Mouse (Mus musculus) stomach, embryonic 15.5 days (tissue): ENCODE results near the gene Tubg2. TPM values are rescaled to one million over a fixed set of nuclear protein-coding genes. Genes with fewer than 3 reads are reported as not detected.

Experiments used
- ATAC-seq: fragments of 200-750 bp; cut with Nextera tagmentation; 2 replicates; pipeline ENCODE4 v1.8.0; 2017; ENCODE audit warnings: low read depth, moderate number of reproducible peaks, moderate TSS enrichment; ENCODE audit not compliant: insufficient read depth, low FRiP score
- H3K27ac ChIP-seq: fragments of 300-500 bp; sonication (generic); 2 replicates; pipeline ENCODE4 v1.5.1; 2015; ENCODE audit warnings: mild to moderate bottlenecking, inconsistent platforms
- H3K27me3 ChIP-seq: fragments of 300-500 bp; sonication (generic); replicated peaks from 2 replicates; pipeline ENCODE4 v1.6.1; 2015; ENCODE audit warnings: inconsistent platforms
- H3K36me3 ChIP-seq: fragments of 300-500 bp; sonication (generic); 2 replicates; pipeline ENCODE4 v1.6.1; 2015; ENCODE audit warnings: inconsistent platforms
- H3K4me1 ChIP-seq: fragments of 300-500 bp; sonication (generic); 2 replicates; pipeline ENCODE4 v1.6.1; 2015; ENCODE audit warnings: inconsistent platforms
- H3K4me2 ChIP-seq: fragments of 300-500 bp; sonication (generic); 2 replicates; pipeline ENCODE4 v1.6.1; 2015; ENCODE audit warnings: mild to moderate bottlenecking, inconsistent platforms
- H3K4me3 ChIP-seq: fragments of 300-500 bp; sonication (generic); replicated peaks from 2 replicates; pipeline ENCODE4 v1.5.1; 2015; ENCODE audit warnings: inconsistent platforms
- H3K9ac ChIP-seq: fragments of 300-500 bp; sonication (generic); 2 replicates; pipeline ENCODE4 v1.6.1; 2015; ENCODE audit warnings: inconsistent platforms
- H3K9me3 ChIP-seq: fragments of 300-500 bp; sonication (generic); 2 replicates; pipeline ENCODE4 v1.6.1; 2016; ENCODE audit warnings: inconsistent platforms
- WGBS: fragments of 180-500 bp; shearing (Covaris S2); methylation state at CpG from one replicate; pipeline ENCODE4 v1.1.7; 2015; 5-methylcytosine and 5-hydroxymethylcytosine counted together
- microRNA-seq: library from miRNA; unstranded; fragments of <30 nt; microRNA quantifications from one replicate; pipeline ENCODE4, GENCODE M21; 2016
- polyA plus RNA-seq: library from polyadenylated mRNA; unstranded; fragments of >200 nt; fragmentation: Nextera tagmentation; extraction: Ambion mirVana; gene quantifications from 2 replicates; pipeline ENCODE4 v1.2.1, GENCODE M21; 2015

Tubg2 gene
- polyA plus RNA-seq, 1 experiment from 2014 or later, result 3.8 TPM

DNA sequence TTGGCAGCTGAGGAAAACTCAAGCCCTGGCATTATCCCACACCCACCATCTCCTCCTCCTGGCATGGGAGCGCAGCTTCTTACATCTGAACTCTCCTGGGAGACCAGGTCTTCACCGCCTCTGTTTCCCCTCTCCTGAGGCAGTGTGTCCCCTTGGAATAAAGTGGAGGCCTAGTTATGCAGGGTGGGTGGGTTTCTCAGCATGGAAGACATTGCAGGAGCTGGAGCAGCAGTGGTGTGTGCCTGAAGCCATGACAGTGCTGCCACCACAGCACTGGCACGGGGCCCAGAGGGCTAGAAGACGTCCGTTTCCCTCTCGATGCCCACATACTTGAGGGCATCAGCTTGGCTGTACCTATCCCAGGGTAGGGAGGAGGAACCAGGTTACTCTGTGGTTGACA is 36.9 kb downstream of the Tubg2 start:
- no peak overlapping the region for H3K27ac ChIP-seq
- H3K36me3 ChIP-seq, result peaks cover 17% of the 10 kb centered on the region; the same call in 1 of the 2 replicates
- 88% methylated on average over 6 of the region's 6 CpGs for WGBS
- no peaks in the 10 kb centered on the region for H3K27me3 ChIP-seq
- no peak for ATAC-seq
- no peak overlapping the region for H3K9ac ChIP-seq
- no peak overlapping the region for H3K4me2 ChIP-seq
- H3K9me3 ChIP-seq, result no peaks in the 10 kb centered on the region
- H3K4me3 ChIP-seq, result no peak overlapping the region
- peaks cover 29% of the 10 kb centered on the region for H3K4me1 ChIP-seq

DNA sequence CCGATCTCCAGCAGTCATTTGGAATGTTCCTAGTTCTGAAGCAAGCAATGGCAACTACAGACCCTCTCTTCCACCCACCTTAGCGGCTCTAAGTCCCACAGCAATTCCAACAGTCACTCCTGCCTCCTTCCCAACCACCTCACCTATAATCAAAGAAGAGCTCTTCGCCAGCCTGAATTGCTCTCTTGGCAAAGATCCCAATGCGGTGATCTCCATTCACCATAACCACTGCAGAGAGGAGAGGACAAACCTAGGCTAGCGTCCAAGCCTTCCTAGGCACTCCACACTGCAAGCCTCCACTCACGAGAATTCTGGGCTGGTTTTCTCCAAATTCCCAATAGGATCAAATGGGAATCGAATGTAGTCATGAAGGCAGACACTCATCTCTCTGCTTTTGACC is 37.4 kb downstream of the Tubg2 start:
- no peak overlapping the region for H3K9ac ChIP-seq
- WGBS, result 87% methylated on average over 7 of the region's 7 CpGs
- H3K9me3 ChIP-seq, result no peaks in the 10 kb centered on the region
- no peak for ATAC-seq
- peaks cover 17% of the 10 kb centered on the region; the same call in 1 of the 2 replicates for H3K36me3 ChIP-seq
- H3K4me1 ChIP-seq, result peaks cover 29% of the 10 kb centered on the region
- H3K27ac ChIP-seq, result no peak overlapping the region
- H3K4me2 ChIP-seq, result no peak overlapping the region
- H3K27me3 ChIP-seq, result no peaks in the 10 kb centered on the region
- no peak overlapping the region for H3K4me3 ChIP-seq

DNA sequence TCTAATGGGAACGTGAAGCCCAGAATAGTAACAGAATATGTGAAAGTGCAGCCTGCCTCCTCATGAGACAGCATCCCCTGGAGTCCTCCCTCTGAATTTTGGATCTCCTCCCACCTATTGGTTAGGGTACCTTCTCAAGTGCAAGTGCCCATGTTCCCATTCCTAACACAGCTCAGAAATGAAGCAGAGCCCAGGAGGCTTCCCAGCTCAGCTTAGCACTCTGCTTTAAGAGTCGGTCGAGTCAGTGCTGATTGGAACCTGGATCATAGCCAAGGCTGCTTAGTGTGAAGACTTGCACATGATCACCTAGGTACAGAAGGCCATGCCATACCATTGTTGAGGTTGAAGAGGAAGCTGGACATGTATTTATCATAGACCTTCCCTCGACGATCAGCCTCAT is 38.4 kb downstream of the Tubg2 start:
- H3K4me2 ChIP-seq, result no peak overlapping the region
- H3K27me3 ChIP-seq, result no peaks in the 10 kb centered on the region
- H3K9me3 ChIP-seq, result no peaks in the 10 kb centered on the region
- H3K4me1 ChIP-seq, result peaks cover 22% of the 10 kb centered on the region
- ATAC-seq, result no peak
- H3K4me3 ChIP-seq, result no peak overlapping the region
- WGBS, result 59% methylated on average over 5 of the region's 5 CpGs
- peaks cover 27% of the 10 kb centered on the region for H3K36me3 ChIP-seq
- H3K9ac ChIP-seq, result no peak overlapping the region
- H3K27ac ChIP-seq, result no peak overlapping the region

DNA sequence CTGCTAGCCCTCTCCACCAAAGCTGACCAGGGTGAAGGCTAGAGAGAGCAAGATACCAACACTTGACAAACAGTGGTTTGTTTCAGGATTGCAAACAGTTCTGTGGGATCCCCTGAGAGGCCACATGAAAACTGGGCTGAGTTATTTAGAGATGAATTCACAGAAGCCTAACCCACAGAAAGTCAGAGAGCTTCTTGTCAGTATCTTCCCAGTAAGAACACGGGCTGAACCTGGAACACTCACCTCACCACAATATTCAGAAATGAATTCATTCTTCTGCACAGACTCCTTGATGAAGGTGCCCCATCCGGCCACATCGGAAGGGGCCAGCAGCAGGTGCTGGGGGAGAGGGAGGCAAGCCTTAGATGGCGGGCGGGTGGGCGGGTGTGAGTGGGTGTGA is 38.9 kb downstream of the Tubg2 start:
- 86% methylated on average over 6 of the region's 6 CpGs for WGBS
- Histone ChIP-seq H3K36me3 (peaks cover 32% of the 10 kb centered on the region), H3K27me3 (no peaks in the 10 kb centered on the region), H3K9me3 (no peaks in the 10 kb centered on the region), H3K4me2 (no peak overlapping the region), H3K9ac (no peak overlapping the region), H3K27ac (no peak overlapping the region), H3K4me3 (no peak overlapping the region), H3K4me1 (peaks cover 17% of the 10 kb centered on the region)
- ATAC-seq, result no peak

DNA sequence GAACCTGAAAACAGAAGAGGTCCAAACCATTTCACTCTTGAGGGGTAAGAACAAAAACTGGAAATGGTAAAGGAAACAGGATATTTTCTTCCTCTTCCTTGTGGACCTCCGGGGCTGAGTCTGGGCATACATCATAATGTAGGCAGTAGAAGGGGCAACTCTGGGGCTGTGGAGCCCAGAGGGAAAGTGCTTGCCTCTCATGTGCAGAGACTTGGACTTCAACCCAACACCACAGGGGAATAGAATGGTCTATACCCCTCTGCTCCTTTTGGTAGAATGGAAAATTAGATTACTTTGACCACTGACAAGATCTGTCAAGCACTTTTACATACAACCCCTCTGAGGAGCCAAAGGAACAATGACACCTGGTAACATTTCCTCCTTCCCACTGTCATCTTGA is 39.4 kb downstream of the Tubg2 start:
- Histone ChIP-seq H3K4me3 (no peak overlapping the region), H3K27ac (no peak overlapping the region), H3K27me3 (no peaks in the 10 kb centered on the region), H3K36me3 (peaks cover 37% of the 10 kb centered on the region), H3K4me1 (peaks cover 14% of the 10 kb centered on the region), H3K9ac (no peak overlapping the region), H3K4me2 (no peak overlapping the region), H3K9me3 (no peaks in the 10 kb centered on the region)
- ATAC-seq, result no peak
- 75% methylated on average over 1 of the region's 1 CpGs for WGBS

DNA sequence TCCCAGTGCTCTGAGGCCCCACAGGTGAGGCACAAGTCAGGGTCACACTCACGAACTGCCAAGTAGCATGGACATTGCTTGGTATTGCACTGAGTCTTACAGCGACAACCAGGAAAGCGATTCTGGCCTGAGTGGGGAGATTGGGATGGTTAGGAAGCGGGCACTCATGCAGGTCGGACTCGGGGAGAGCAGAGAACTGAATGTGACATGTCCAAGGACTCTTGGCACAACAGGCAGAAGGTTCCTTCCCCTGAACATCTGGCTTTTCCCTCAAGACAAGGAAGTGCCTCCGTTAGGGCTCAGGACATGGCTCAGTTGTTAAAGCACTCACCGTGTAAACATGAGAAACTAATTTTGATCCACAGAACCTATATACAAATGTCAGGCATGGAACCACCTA is 39.9 kb downstream of the Tubg2 start:
- H3K36me3 ChIP-seq, result peaks cover 39% of the 10 kb centered on the region
- H3K4me3 ChIP-seq, result no peak overlapping the region
- H3K9me3 ChIP-seq, result no peaks in the 10 kb centered on the region
- H3K9ac ChIP-seq, result no peak overlapping the region
- H3K27me3 ChIP-seq, result no peaks in the 10 kb centered on the region
- peaks cover 10% of the 10 kb centered on the region; the same call in 1 of the 2 replicates for H3K4me1 ChIP-seq
- 85% methylated on average over 8 of the region's 8 CpGs for WGBS
- H3K4me2 ChIP-seq, result no peak overlapping the region
- no peak overlapping the region for H3K27ac ChIP-seq
- no peak for ATAC-seq

DNA sequence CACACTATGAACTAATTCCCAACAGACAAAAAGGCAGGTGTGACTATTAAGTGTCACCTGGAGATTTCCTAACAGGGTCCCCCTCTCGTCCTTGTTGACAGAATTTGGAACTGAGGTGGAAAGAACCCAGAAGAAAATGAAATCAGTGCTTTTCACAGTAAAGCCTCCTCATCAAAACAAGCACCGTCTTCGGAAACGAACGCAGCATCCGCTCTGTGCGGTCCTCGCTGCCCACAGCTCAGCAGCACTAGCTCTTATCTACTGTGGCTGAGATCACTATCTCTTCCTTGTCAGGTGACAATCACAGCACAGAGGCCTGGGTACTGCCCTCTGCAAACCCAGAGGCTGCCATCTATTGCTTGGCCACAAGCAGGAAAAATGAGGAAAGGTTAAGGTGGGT is 40.5 kb downstream of the Tubg2 start:
- Histone ChIP-seq H3K27ac (no peak overlapping the region), H3K36me3 (peaks cover 39% of the 10 kb centered on the region), H3K27me3 (no peaks in the 10 kb centered on the region), H3K4me2 (no peak overlapping the region), H3K4me1 (0 out of 2 replicates have a peak, but pooled peaks cover 4% of the 10 kb centered on the region), H3K9ac (no peak overlapping the region), H3K4me3 (no peak overlapping the region), H3K9me3 (no peaks in the 10 kb centered on the region)
- ATAC-seq, result no peak
- 89% methylated on average over 8 of the region's 8 CpGs for WGBS

DNA sequence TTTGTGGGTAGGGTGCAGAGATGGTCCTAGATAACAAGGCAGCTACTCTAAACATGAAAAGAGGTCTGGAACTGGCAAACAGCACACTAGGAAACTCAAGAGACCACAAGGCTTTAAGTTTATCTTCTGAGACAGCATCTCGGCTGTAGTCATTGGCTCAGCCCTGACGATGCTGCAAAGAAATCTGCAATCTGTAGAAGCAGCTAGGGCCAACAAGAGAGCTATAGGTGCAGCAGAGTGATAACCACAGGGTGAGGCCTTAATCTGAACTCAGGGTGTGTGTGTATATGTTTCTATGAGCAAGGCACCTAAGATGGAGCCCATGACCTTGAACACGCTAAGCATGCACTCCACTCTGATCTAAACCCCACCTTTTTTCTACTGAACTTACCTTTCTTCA is 43.8 kb downstream of the Tubg2 start:
- Histone ChIP-seq H3K9ac (no peak overlapping the region), H3K4me3 (no peak overlapping the region), H3K27ac (no peak overlapping the region), H3K4me1 (no peaks in the 10 kb centered on the region), H3K4me2 (no peak overlapping the region), H3K36me3 (peaks cover 52% of the 10 kb centered on the region), H3K9me3 (no peaks in the 10 kb centered on the region), H3K27me3 (no peaks in the 10 kb centered on the region)
- no peak for ATAC-seq
- WGBS, result 72% methylated on average over 3 of the region's 3 CpGs

DNA sequence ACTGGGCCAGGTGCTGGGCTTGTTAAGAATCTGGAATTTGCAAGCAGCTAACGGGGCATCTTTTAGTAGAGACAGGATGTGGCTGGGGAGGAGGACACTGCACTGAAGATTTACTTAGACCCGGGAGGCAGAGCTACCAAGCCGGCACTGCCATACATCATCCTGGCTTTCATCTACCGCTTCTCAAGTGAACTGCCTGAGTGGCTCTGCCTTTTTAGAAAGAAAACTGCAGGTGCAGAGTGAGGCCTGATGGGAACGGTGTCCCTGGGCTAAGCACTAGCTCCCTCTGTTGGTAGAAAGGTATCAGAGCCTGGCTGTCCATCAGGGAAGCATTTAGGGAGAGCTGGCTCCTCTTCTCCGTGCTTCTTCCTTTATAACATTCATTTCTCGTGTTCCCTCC is 45.3 kb downstream of the Tubg2 start:
- no peak overlapping the region for H3K27ac ChIP-seq
- H3K4me3 ChIP-seq, result no peak overlapping the region
- 16% methylated on average over 7 of the region's 7 CpGs for WGBS
- no peak overlapping the region for H3K9ac ChIP-seq
- H3K27me3 ChIP-seq, result no peaks in the 10 kb centered on the region
- H3K9me3 ChIP-seq, result no peaks in the 10 kb centered on the region
- ATAC-seq, result no peak
- no peak overlapping the region for H3K4me2 ChIP-seq
- no peaks in the 10 kb centered on the region for H3K4me1 ChIP-seq
- peaks cover 47% of the 10 kb centered on the region for H3K36me3 ChIP-seq

Small RNA genes lying within 50 kb of the gene (microRNA-seq; reads per million reads assigned to microRNA genes)
- not detected for gene Gm27626

Other genes with a start within 250 kb of the Tubg2 start
- gene Stat3, start 216.4 kb upstream of the Tubg2 start, polyA plus RNA-seq, result 44.5 and 46.5 TPM in 2 replicates
- gene Cavin1, start 185.0 kb upstream of the Tubg2 start, polyA plus RNA-seq, result 306 and 329 TPM in 2 replicates
- gene Atp6v0a1, start 146.5 kb upstream of the Tubg2 start, polyA plus RNA-seq, result 36.6 and 39.7 TPM in 2 replicates
- 17.0 and 17.9 TPM in 2 replicates for gene Naglu, start 85.9 kb upstream of the Tubg2 start, polyA plus RNA-seq
- gene Hsd17b1, start 77.5 kb upstream of the Tubg2 start, polyA plus RNA-seq, result 0.13 and 0.26 TPM in 2 replicates
- 38.5 and 41.5 TPM in 2 replicates for gene Coasy, start 73.3 kb upstream of the Tubg2 start, polyA plus RNA-seq
- 50.7 and 54.5 TPM in 2 replicates for gene Mlx, start 68.6 kb upstream of the Tubg2 start, polyA plus RNA-seq
- 26.9 and 27.6 TPM in 2 replicates for gene Psmc3ip, start 60.5 kb upstream of the Tubg2 start, polyA plus RNA-seq
- 21.0 and 21.3 TPM in 2 replicates for gene Retreg3, start 36.0 kb upstream of the Tubg2 start, polyA plus RNA-seq
- gene Tubg1, start 36.0 kb upstream of the Tubg2 start, polyA plus RNA-seq, result 58.5 and 64.0 TPM in 2 replicates
- 2.0 and 2.6 TPM in 2 replicates for gene Cntnap1, start 14.6 kb downstream of the Tubg2 start, polyA plus RNA-seq
- 19.7 and 23.5 TPM in 2 replicates for gene Plekhh3, start 15.4 kb downstream of the Tubg2 start, polyA plus RNA-seq
- gene Ccr10, start 19.5 kb downstream of the Tubg2 start, polyA plus RNA-seq, result 0.19 and 0.34 TPM in 2 replicates
- gene Ezh1, start 70.6 kb downstream of the Tubg2 start, polyA plus RNA-seq, result 14.9 and 16.7 TPM in 2 replicates
- 111 TPM in 2 replicates for gene Ramp2, start 90.1 kb downstream of the Tubg2 start, polyA plus RNA-seq
- 131 and 138 TPM in 2 replicates for gene Vps25, start 97.8 kb downstream of the Tubg2 start, polyA plus RNA-seq
- 17.9 and 19.8 TPM in 2 replicates for gene Wnk4, start 104.7 kb downstream of the Tubg2 start, polyA plus RNA-seq
- 0.85 and 1.1 TPM in 2 replicates for gene Cntd1, start 123.1 kb downstream of the Tubg2 start, polyA plus RNA-seq
- 202 and 221 TPM in 2 replicates for gene Coa3, start 123.2 kb downstream of the Tubg2 start, polyA plus RNA-seq
- gene Becn1, start 146.4 kb downstream of the Tubg2 start, polyA plus RNA-seq, result 135 and 142 TPM in 2 replicates
- gene Psme3, start 160.3 kb downstream of the Tubg2 start, polyA plus RNA-seq, result 125 and 136 TPM in 2 replicates
- 1.3 and 1.4 TPM in 2 replicates for gene Aoc2, start 169.2 kb downstream of the Tubg2 start, polyA plus RNA-seq
- 2.0 and 3.0 TPM in 2 replicates for gene Aoc3, start 174.7 kb downstream of the Tubg2 start, polyA plus RNA-seq
- gene G6pc, start 211.7 kb downstream of the Tubg2 start, polyA plus RNA-seq, result 0.06 and 0.09 TPM in 2 replicates